Comparison of ENCODE assay signal across 8 mouse cellular contexts in the genomic region with DNA sequence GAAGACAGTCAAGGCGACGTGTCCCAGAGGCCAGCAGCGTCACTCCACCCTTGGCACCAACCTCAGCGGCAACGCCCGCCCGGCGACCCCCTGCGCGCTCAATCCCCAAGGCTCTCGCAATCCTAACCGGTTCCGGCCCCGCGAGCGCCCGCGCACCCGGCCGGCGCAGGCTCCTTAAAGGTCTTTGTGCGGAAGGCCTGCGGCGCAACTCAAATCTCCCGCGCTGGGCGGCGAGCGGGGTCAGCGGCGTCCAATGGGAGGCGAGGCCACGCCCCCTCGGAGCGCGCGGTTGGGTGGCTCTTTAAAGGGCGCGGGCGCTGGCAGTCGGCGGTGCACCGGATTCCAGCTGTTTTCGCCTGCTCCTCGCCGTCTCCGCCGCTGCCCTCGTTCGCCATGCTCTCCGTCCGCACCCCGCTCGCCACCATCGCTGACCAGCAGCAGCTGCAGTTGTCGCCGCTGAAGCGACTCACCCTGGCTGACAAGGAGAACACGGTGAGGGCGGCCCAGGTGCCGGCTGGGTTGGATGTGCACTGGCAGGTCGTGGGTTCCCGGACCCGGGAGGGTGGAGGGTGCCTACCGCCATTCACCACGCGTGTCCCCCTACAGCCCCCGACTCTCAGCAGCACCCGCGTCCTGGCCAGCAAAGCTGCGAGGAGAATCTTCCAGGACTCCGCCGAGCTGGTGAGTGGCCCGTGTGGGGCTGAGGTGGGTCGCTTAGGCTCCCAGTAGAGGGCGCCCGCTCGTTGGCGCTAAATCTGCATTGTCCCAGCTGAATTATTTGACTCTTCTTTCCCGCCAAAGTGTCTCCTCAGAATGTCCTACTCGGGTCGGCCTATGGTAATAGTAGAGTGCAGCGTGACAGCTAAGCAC. TPM values are rescaled to one million over a fixed set of nuclear protein-coding genes. Genes with fewer than 3 reads are reported as not detected.
DNase-seq lines count a peak whose midpoint lies in the region; ATAC-seq and TF ChIP-seq lines count a peak whose summit lies in the region.

Gene Rrm2 (plus strand): TSS at position 288 of the 870 bp plus-strand sequence.

- peak; percentile 54 for TF ChIP-seq CTCF in cortical plate, adult 2 months (IDR thresholded peaks at IDR 0.05; ENCODE audit: extremely low read depth, insufficient read depth, low read length)

- H3K27me3 ChIP-seq in megakaryocyte, embryonic 14.5 days (replicated peaks): no peaks in the 10 kb centered on the region

- DNase-seq in adipocyte (ENCODE audit: low spot score): peak; percentile 89
- peak; percentile 98 for DNase-seq in gastrocnemius, postnatal 10 days
- peak; percentile 46 to 88 for DNase-seq in left cerebral cortex, adult 9 months (ENCODE audit: low spot score in 2 of 2)
- DNase-seq in right cerebral cortex, adult 2 months (ENCODE audit: low spot score in 2 of 2): peak; percentile 88
- DNase-seq in urinary bladder, postnatal 10 days (ENCODE audit: low spot score): peak; percentile 83

- TF ChIP-seq POLR2A in cortical plate, adult 2 months (IDR thresholded peaks at IDR 0.05; ENCODE audit: extremely low read depth, insufficient read depth, low read length): no peak

- H3K4me3 ChIP-seq in cortical plate, adult 2 months (ENCODE audit: insufficient read depth, low read length): peak within 1 kb of the TSS; percentile 88
- H3K4me3 ChIP-seq in megakaryocyte, embryonic 14.5 days (replicated peaks): peak within 1 kb of the TSS; percentile 99

- no peaks in the 10 kb centered on the region for H3K9me3 ChIP-seq in megakaryocyte, embryonic 14.5 days

- ATAC-seq in inflammation-experienced regulatory T-cells, adult 6 months: peak; percentile 84

- peaks cover 25% of the 10 kb centered on the region for H3K36me3 ChIP-seq in megakaryocyte, embryonic 14.5 days (replicated peaks; ENCODE audit: low read length)

- H3K4me1 ChIP-seq in cortical plate, adult 2 months (ENCODE audit: control insufficient read depth, insufficient read depth, low read length): no peaks in the 10 kb centered on the region; the same call in 1 of the 2 replicates
- peaks cover 78% of the 10 kb centered on the region for H3K4me1 ChIP-seq in megakaryocyte, embryonic 14.5 days

- no peak within 1 kb of the TSS for H3K27ac ChIP-seq in cortical plate, adult 2 months (ENCODE audit: insufficient read depth, low read length)

RNA-seq across cellular contexts. Expression of gene Rrm2, which starts in this region (rescaled TPM):
- 1.6 and 1.8 TPM in 2 replicates for polyA plus RNA-seq in cortical plate, adult 2 months (2012; rRNA removed)
- 10 to 100 TPM; 13.5 to 21.2 TPM for total RNA-seq in gastrocnemius, postnatal 10 days (2021)
- polyA plus RNA-seq in inflammation-experienced regulatory T-cells, adult 6 months (2017; shearing (Covaris generic)): 100 to 1,000 TPM in 1 of 3 experiments, 10 to 100 TPM in 2; 41.3 to 492 (median 44.8) TPM
- 40.1 and 47.8 TPM in 2 replicates for polyA plus RNA-seq in megakaryocyte, embryonic 14.5 days (2012; ENCODE audit: insufficient read depth, low replicate concordance)

Comparison
In these comparisons a context has a peak if more than half of its experiments do, and no peak if none do; other contexts are left out.
1. RNA of gene Rrm2 (polyA plus RNA-seq): 41.3 to 492 TPM in inflammation-experienced regulatory T-cells, adult 6 months and 40.1 to 47.8 TPM in megakaryocyte, embryonic 14.5 days; 1.6 to 1.8 TPM in cortical plate, adult 2 months; every median in the first group is over 10 times any median in the second.
2. Peak in every context shown above with its lines, with median percentiles within 50 percentile points of each other: DNase-seq.